Mouse (Mus musculus) ovary, adult 18-20 months (tissue): Measurements from ENCODE around the gene Mknk1.

ENCODE experiments used
- DNase-seq: peaks from one replicate; pipeline ENCODE4 v3.0.0; 2022; ENCODE audit warnings: low spot score, mixed read lengths

Mknk1 gene

DNA sequence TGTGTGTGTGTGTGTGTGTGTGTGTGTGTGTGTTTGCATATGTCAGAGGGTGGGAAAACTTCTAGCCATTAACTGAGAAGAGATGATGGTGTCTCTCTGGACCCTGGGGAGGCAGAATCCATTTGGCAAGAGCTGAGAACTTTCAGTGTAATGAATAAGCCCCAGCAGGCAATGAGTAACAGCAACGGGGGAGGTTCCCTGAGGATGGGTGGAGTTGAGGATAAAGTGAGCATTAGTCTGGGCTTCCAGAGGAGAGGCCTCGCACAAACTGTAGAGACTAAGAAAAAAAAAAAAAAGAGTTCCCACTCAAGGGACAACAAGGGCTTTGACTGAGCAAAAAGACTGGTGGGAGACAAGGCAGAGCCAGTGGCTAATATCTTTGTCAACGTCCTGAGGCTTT lies 55.3 kb downstream of the Mknk1 start:
- DNase-seq: no peak

DNA sequence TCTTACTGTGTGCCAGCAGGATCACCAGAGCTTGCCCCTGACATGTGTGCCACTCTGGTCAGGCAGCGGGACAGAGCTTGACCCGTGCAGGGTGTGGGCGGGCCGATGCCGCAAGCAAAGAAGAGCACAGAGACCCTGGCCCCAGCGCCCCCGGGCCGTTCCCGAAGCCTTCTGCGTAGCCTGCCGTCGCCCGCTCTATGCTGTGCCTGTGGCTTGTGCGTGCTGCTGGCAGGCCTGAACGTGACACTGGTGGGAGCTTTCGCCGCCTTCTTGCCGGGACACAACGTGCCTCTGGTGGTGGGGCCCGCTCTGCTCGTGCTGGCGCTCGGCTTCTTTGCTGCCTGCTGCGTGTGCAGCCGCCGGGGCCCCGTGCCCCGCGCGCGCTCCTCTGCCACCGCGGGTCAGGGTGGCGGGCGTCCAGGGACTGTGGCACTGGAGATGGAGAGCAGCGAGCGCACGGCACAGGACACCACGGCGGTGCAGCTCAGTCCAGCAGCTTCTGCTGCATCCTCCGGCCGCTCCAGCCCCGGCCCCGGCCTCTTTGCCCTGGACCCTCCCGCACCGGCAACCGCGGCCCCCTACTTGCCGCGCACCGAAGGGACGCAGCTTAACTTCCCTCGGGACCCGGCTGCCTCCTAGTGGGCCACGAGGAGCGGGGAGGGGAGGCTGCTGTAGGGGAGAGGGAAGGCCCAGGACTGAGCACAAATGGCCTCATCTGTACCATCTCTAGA lies 59.1 kb downstream of the Mknk1 start:
- no peak for DNase-seq

DNA sequence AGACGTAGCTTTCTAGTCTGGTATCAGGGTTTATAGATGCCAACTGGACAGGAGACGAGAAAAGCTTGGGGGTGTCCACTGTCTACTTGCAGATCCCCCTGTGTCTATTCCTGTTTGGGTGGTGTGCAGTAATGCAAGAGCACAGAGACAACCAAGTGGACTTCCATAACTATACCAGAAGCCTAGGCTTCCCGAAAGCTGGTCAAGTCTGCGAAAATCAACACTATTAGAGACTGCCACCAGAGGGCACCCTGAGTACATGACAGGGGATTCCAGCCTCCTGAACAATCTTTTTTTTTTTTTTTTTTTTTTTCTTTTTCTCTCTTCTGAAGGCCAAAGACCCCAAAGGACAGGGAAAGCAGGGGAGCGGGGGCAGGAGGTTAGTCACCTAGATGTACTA lies 63.8 kb downstream of the Mknk1 start:
- peak; percentile 12 for DNase-seq

DNA sequence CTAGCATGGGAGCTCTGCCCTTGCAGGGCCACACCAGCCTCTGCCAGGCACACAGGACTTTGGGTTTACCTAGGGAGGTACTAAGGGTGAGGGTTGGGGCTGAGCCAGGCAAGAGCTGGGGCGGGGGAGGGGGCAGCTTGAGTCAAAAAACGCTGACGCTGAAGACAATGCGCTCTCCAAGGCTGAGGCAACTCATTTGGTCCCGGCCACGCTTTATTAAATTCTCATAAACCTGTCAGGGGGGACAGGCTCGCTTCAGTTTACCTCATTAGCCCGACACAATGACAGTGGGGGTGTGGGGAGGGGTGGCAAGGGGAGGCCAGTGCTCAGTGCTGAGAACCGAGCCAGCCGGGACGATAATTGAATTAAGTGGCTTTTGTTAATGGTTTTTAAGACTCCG lies 65.4 kb downstream of the Mknk1 start:
- no peak for DNase-seq

DNA sequence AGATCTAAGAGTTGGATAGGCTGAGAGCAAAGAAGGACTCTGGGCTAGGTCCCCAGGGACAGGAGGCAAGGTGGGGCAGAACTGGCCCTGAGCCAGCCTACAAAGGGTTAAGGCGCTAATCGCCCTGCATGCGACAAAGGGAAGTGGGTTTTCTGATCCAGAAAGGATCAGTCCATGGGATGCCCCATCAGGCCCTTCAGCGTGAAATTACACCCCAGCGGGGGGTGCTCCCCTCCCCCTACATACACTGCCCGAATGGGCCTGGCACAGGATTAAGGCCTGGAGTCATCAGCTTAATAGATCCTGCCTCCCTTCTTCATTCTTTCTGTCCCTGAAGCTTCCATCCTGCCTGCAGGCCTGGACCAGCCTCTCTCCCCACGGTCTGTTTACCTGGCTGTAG lies 66.7 kb downstream of the Mknk1 start:
- DNase-seq: no peak

DNA sequence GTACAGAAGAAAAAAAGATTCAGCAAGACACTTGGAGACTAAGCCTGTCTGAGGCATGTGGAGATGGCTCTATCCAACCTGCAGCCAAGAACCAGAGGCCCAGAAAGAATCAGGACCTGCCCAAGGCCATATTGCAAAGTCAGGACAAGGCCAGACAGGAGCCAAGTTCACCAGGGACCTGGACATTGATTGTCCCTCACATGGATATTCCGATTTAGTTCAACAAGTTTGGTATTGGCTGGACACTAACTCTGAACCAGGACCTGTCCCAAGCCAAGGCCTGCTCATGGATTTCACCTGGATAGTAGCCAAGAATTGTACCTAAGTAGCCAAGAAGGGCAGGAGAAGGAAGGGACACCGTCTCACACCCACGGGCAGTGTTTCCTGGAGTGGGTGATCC lies 67.8 kb downstream of the Mknk1 start:
- DNase-seq: no peak

DNA sequence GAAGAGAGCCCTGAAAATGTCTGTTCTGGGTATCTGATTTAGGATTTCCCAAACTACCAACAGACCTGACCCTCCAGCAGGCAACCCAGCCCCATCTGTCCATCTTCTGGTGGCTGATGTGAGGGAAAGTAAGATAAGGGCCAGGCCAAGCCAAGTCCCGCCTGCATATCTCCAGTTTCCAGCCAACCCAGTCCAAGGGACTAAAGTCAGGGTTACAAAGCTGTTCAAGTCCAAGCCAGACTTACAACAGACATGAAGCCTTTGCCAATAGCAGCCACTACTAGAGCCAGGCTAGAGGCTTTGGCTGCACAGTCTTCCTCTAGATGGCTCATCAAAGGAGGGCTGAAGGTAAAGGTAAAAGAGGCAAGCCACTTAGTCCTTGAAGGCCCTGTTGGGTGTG lies 69.0 kb downstream of the Mknk1 start:
- no peak for DNase-seq

DNA sequence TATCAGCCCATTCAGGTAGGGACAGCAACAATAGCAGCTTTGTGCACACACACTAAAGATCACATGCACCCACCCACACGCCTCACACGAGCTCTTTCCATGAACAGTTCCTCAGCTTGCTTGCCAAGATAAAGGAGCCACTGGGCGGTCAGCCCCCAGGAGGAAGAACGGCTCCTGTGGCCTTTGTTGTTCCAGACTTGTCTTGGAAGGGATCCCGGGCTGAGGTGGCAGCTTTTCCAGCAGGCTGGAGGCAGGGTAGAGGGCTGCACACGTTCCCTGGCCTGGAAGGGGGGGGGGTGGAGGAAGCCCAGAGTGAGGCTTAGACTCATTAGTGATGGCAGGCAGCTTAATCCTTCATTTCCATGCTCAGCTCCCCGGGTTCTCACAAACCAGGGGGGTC lies 69.6 kb downstream of the Mknk1 start:
- DNase-seq: peak; percentile 26

DNA sequence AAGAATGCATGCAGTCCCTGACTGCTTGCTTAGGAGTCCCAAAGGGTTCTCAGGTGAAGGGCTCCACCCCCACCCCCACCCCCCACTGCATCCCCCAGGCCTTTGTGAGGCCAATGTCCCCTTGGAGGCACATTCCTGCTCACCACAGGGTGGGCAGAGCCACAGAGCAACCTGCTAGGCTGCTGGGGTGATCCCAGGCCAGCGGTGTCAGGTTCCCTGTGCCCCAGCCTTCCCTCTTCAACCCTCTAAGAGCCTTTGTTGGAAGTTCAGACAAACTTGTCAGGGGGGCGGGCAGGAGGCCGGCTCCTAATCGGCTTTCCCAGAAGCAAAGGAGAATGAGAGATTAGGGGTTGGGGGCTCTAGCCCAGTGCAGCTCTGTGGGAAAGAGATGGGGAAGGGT lies 72.6 kb downstream of the Mknk1 start:
- DNase-seq: no peak

DNA sequence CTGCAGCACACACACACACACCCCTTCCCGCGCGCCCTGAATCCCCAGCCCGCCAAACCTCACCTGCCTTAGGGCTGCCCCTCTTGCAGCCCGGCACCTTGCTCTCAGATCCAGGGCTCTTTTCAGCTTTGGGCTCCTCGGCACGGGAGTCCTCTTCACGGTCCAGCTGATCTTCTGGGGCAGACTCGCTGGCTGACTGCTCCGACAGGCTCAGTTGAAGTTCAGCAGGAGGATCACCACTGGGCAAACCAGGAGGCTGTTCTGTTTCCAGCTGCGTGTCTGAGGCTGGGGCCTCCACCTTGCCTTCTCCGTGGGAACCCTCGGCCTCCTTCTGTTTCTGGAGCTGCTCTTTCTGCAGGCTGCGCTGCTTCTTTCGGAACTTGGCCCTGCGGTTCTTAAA lies 80.9 kb downstream of the Mknk1 start:
- DNase-seq: no peak

DNA sequence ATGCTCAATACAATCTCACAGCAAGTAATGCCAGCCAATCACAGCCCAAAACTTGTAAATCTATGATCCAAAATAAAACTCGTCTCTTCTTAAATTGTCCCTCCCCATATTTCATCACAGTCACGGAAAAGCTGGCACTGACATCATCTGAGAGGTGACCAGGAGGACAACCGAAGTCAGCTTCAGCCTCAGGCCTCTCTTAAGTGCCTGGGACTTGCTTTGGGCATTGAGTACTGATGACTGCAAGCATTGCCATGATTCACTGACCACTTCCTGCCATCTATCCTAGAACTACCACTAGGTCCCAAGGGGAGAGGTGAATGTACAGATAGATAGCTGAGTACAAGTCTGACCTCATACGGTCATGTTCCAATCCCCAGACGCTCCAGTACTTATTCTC lies 83.7 kb downstream of the Mknk1 start:
- no peak for DNase-seq

DNA sequence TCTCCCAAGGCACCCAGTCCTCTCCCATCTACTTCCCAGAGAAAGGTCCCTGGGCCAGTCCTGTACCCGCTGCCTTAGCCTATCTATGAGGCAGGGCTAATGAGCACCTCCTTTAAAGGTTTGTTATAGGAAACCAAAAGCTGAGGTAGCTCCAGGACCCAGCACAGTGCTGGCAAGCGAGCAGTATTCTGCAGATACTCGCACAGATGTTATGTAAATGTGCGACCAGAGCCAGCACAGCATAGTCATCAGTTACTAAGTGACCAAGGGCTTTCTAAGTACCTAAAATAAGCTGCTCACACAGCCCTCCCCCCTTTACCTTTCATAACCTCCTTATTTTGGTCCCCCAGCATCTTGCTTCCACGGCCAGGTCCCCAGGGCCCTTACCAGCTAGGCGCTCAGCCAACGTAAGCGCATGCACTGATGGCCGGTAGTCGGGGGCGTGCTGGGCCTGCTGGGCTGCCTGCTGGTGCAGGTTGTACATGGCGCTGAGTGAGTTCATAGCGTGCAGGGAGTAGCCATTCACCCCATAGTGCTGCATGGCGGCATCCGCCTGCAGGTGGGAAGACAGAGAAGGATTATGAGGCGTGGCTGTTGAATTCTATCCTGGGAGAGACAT lies 84.4 kb downstream of the Mknk1 start:
- DNase-seq: no peak

DNA sequence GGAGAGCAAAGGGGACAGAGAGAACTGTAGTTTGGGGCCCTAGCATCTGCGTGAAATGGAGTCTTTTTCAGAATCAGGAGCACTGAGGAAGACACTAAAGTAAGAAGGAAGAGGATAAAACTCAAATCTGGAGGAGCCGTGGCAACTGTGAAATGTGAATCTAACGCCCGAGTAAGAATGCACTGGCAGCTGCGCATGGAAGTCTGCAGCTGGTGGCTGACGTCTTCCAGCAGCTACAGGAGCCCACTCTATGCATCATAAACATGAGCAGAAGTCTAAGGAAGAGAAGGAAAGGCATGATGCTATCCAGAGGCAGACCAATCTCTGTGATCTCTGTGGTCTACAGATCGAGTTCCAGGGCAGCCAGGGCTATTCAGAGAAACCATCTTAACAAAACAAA lies 88.6 kb downstream of the Mknk1 start:
- DNase-seq: no peak
